Mouse (Mus musculus) CH12.LX (cell line): ENCODE data around the gene Smarca4.

Experiments
- CTCF ChIP-seq, 2 experiments: IDR thresholded peaks in 1 of 2; conservative IDR thresholded peaks in 1 of 2; 2 replicates each; pipeline ENCODE4 v1.5.1; 2011 to 2012; ENCODE audit warnings: low read depth in 2 of 2, low read length in 2 of 2, improper control_type of control experiment in 1 of 2, inconsistent platforms in 1 of 2, mild to moderate bottlenecking in 1 of 2, moderate library complexity in 1 of 2
- E2F4 ChIP-seq: IDR thresholded peaks from 2 replicates; pipeline ENCODE4 v1.6.1; 2011; ENCODE audit warnings: low read depth, low read length, improper control_type of control experiment; ENCODE audit not compliant: insufficient replicate concordance
- EP300 ChIP-seq: IDR thresholded peaks from 2 replicates; pipeline ENCODE4 v1.6.1; 2011; ENCODE audit warnings: low read length, improper control_type of control experiment
- MAX ChIP-seq: IDR thresholded peaks from 2 replicates; pipeline ENCODE4 v1.6.1; 2011; ENCODE audit warnings: low read length, improper control_type of control experiment
- USF1 ChIP-seq: IDR thresholded peaks from 2 replicates; pipeline ENCODE4 v1.6.1; 2014; ENCODE audit warnings: low read depth, mild to moderate bottlenecking, inconsistent platforms, low read length, improper control_type of control experiment

- no peak for TF ChIP-seq CTCF (conservative IDR thresholded peaks at IDR 0.05 in 1 of 2, IDR thresholded peaks at IDR 0.05 in 1 of 2; ENCODE audit: low read depth in 2 of 2, low read length in 2 of 2)
- no peak for TF ChIP-seq USF1
- no peak for TF ChIP-seq MAX
- no peak for TF ChIP-seq E2F4
- no peak for TF ChIP-seq EP300
These were observed 46.1 kb downstream of the Smarca4 start for GRCm38 (mm10) chr9:21662034-21662433.
